Mouse (Mus musculus) brain, embryonic 14.5 days (tissue): ENCODE measurements around the gene Vmn2r19.

Source experiments
- CTCF ChIP-seq: fragments of 200-500 bp; IDR thresholded peaks from 2 replicates; pipeline ENCODE4 v1.5.1; 2012; ENCODE audit warnings: inconsistent platforms, mild to moderate bottlenecking, moderate library complexity, borderline replicate concordance; ENCODE audit not compliant: insufficient read depth, insufficient read length; ENCODE audit errors: extremely low read depth
- POLR2A ChIP-seq: fragments of 200-500 bp; IDR thresholded peaks from 2 replicates; pipeline ENCODE4 v1.6.1; 2012; ENCODE audit warnings: mild to moderate bottlenecking, inconsistent platforms, borderline replicate concordance; ENCODE audit not compliant: poor library complexity, insufficient read depth, insufficient read length, severe bottlenecking; ENCODE audit errors: extremely low read depth

- no peak for TF ChIP-seq POLR2A
- TF ChIP-seq CTCF: no peak
These were observed 48.1 kb upstream of the Vmn2r19 start for GRCm38 (mm10) chr6:123259889-123260603.
